Mouse (Mus musculus) cerebellum, adult (tissue): Measurements from ENCODE around the gene Pip4p1.
A peak's percentile ranks its signal among the peaks of the same experiment; 100 is the strongest.

Source experiments
- ATAC-seq: cut with Nextera tagmentation; 2 replicates; pipeline ENCODE4 v1.9.2; 2017; ENCODE audit warnings: mild to moderate bottlenecking, moderate library complexity, mixed read lengths; ENCODE audit not compliant: insufficient number of reproducible peaks, low FRiP score, low TSS enrichment

Gene Pip4p1

DNA sequence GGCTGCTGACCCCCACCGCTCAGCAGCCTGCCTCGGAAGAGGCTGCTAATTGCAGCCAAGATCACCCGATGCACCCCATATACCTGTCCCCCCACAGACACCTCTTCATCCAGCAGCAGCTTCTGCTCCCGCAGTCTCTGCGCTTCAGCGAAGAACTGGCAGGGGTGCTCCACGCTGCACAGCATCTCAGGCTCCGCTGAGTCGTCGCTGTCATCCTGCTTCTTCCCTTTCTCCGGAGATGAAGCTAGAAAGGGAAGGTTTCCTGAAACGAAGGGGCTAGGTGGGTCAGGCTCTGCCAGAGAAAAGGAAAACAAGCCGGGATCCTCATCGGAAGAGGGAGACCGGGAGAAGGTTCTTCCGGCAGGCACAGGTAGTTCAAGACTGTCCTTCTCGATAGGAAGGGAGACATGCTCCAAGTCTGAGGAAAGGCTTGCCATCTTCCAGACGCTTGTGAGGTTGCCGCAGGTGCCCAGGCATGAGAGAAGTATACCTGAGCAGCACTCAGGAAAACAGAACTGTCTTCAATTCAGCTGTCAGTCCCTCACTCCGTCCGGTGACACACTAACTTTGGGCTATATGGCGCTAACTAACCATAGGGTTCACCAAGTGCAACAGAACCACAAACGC lies 33.8 kb downstream of the Pip4p1 start:
- peak; percentile 51 for ATAC-seq

DNA sequence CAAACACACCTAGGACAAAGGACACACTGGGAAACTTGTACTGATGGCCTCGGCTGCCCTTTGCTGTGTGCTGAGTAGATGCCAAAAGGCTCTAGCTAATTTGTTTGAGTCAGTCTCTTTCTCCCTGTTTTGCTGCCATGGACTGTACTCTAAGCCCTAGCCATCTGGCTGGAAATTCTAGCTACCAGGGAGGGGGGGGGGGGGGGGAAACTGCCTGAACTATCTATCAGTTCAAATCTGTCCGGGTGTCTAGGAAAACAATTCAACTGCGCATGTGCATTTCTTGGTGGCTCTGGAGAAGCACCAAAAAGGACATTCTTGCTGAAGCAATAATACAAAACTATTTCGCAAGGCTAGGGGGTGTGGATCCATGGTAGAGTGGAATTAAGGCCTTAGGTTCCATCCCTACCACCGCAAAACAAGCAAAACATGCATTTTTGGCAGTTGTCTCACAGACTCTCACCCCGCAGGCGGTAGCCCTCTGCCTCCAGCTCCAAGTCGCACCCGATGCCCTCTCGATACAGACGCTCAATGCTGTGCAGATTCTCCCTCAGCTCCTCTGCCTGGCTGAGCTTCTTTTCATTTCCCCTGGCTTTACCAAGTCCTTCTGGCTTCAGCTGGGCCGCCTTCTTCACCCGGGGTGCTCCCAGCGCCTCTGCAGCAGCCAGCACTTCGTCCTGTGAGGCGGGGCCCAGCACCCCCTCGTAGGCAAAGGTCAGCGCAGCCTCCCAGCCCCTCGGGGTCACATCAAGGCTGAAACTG lies 34.5 kb downstream of the Pip4p1 start:
- ATAC-seq: peak; percentile 73

DNA sequence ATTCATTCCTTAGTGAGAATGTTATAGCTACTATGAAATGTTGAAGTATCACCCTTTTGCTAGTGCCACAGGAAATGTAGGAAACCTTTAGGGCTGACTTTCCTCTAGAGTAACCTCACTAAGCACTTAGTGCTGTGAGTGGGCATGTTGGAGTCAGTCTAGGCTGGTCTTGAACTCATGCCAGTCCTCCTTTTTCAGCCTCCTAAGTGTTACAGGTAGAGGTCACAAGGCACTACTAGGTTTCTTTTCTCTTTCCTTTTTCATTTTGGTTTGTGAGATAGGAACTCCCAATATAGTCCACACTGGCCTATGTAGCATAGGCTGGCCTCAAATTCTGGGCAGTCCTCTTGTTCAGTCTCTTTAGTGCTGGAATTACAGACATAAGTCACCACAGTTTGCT lies 35.2 kb downstream of the Pip4p1 start:
- ATAC-seq: no peak

DNA sequence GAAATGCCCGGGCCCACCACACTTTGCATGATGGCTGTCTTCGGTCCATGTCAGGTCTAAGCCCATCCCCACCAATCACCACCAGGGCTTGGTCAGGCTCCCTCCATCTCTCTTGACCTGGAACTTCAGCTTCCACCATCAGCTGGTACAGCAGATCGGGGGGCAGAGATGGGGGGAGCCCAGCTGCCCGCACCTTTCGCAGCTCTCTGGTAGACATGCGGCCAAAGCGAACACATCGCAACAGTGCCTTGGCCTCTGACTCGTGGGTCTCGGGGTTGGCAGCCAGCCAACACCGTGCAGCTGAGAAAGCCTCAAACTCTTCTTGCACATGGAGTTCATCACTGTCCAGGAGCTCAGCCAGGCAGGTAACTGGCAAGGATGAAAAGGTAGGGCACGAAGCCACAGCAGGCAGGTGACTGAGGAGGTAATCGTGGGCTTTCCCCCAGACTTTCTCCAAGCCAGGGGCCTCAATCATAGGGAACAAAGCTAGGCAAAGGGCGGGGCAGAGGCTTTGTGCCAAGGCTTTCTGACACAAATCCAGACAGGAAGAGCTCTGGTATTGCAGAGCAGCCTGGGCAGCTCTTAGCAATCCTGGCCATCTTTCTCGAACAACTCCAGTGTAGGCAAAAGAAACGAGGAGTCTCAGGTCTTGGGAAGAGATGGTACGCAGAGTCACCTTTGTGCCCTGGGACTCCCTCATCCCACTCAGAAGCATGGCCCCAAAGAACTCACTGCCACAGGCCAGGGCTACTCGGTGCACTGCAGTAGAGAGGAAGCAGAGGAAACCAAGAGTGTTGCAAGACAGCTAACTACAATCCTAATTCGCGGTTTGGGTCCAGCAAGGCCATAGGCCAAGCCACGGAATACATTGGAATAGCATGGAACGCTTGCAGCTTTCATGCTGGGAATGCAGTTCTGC lies 37.9 kb downstream of the Pip4p1 start:
- ATAC-seq: no peak

DNA sequence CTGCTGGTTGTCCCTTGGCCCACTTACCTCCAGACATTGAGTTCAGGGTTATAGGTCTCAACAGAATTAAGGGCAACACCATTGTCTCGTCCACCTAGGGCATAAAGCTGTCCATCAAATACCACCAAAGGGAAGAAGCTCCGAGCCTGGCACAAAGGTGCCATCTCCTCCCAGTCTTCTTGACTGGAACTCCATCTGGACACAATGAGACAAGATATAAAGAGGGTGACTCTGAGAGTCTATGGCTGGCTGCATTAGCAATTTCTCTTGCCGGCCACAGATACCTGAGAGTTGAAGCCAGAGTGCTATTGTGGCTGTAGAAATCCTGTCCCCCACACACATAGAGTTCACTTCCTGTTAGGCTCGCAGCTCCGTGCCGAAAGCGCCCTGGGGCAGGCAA lies 38.6 kb downstream of the Pip4p1 start:
- no peak for ATAC-seq

DNA sequence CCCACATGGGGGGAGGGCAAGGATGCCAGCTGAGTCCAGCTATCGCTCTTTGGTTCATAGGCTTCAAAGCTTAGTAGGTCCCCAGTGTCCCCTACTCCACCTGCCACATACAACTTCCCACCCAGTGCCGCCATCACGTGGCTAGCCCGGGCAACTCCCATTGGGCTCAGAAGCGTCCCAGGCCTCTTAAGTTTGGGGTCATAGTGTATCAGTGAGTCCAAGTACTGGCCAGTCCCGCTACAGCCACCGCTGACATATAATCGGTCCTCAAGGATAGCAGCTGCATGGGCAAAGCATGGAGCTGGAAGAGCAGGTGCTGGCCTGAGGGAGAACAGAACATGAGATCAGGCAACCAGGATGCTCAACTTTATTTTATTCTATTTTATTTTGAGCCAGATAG lies 39.0 kb downstream of the Pip4p1 start:
- ATAC-seq: no peak

DNA sequence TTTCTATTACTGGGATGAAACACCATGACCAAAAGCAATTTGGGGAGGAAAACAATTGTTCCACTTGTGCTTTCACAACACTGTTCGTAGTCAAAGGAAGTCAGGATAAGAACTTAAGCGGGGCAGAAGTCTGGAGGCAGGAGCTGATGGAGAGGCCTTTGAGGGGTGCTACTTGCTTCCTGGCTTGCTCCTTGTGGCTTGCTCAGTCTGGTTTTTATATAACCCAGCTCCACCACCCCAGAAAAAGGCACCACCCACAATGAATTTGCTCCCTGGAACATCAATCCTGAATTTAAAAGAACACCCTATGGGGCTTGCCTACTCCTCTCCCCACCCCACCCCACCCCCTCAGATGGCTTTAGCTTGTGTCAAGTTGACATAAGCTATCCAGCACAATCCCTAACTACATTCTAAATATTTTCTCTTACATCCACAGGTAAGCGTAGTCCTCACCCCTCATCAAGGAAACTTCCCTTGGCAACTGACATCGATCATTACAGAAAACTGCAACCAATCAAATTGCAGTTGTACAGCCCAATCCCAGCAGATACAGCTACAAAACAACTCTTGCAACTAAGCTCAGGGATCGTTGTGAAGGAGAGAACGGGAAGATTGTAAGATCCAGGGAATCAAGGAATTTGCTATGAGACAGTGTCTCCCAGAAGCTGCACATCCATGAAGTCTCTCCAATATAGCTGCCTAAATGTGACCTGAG lies 54.3 kb downstream of the Pip4p1 start:
- ATAC-seq: no peak
